Mouse (Mus musculus) stomach, embryonic 15.5 days (tissue): ENCODE measurements around the gene Luc7l2. TPM values are rescaled to one million over a fixed set of nuclear protein-coding genes. Genes with fewer than 3 reads are reported as not detected.
"Not testable (repeated sequence)": the region's sequence is repeated elsewhere in the genome, so short reads cannot be mapped to it uniquely, and the experiment has no call there.

ENCODE experiments used
- ATAC-seq: fragments of 200-750 bp; cut with Nextera tagmentation; 2 replicates; pipeline ENCODE4 v1.8.0; 2017; ENCODE audit warnings: low read depth, moderate number of reproducible peaks, moderate TSS enrichment; ENCODE audit not compliant: insufficient read depth, low FRiP score
- H3K27ac ChIP-seq: fragments of 300-500 bp; sonication (generic); 2 replicates; pipeline ENCODE4 v1.5.1; 2015; ENCODE audit warnings: mild to moderate bottlenecking, inconsistent platforms
- H3K27me3 ChIP-seq: fragments of 300-500 bp; sonication (generic); replicated peaks from 2 replicates; pipeline ENCODE4 v1.6.1; 2015; ENCODE audit warnings: inconsistent platforms
- H3K36me3 ChIP-seq: fragments of 300-500 bp; sonication (generic); 2 replicates; pipeline ENCODE4 v1.6.1; 2015; ENCODE audit warnings: inconsistent platforms
- H3K4me1 ChIP-seq: fragments of 300-500 bp; sonication (generic); 2 replicates; pipeline ENCODE4 v1.6.1; 2015; ENCODE audit warnings: inconsistent platforms
- H3K4me2 ChIP-seq: fragments of 300-500 bp; sonication (generic); 2 replicates; pipeline ENCODE4 v1.6.1; 2015; ENCODE audit warnings: mild to moderate bottlenecking, inconsistent platforms
- H3K4me3 ChIP-seq: fragments of 300-500 bp; sonication (generic); replicated peaks from 2 replicates; pipeline ENCODE4 v1.5.1; 2015; ENCODE audit warnings: inconsistent platforms
- H3K9ac ChIP-seq: fragments of 300-500 bp; sonication (generic); 2 replicates; pipeline ENCODE4 v1.6.1; 2015; ENCODE audit warnings: inconsistent platforms
- H3K9me3 ChIP-seq: fragments of 300-500 bp; sonication (generic); 2 replicates; pipeline ENCODE4 v1.6.1; 2016; ENCODE audit warnings: inconsistent platforms
- WGBS: fragments of 180-500 bp; shearing (Covaris S2); methylation state at CpG from one replicate; pipeline ENCODE4 v1.1.7; 2015; 5-methylcytosine and 5-hydroxymethylcytosine counted together
- polyA plus RNA-seq: library from polyadenylated mRNA; unstranded; fragments of >200 nt; fragmentation: Nextera tagmentation; extraction: Ambion mirVana; gene quantifications from 2 replicates; pipeline ENCODE4 v1.2.1, GENCODE M21; 2015

Gene Luc7l2
- polyA plus RNA-seq, 1 experiment from 2014 or later, result 37.9 TPM

DNA sequence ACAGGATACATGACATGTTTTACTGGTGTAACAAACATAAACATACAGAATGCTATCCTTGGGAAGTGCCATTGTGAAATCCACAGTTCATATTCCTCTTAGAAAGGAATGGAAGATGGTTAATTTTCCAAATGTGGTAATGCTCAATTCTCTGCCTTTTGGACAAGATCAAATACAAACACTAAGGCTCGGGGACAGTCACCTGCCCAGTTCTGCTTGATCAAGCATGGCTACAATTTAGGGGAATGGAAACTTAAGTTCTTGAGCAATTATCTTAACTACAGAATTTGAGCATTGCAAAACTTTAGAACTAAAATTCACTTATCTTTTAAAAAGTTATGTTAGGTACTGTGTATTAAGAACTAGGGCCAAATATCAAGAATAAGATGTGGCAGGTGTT, 15.3 kb upstream of the Luc7l2 start:
- Histone ChIP-seq H3K9me3 (no peaks in the 10 kb centered on the region), H3K4me2 (peak overlapping the region; percentile 50), H3K4me3 (peak overlapping the region; percentile 89; the same call in 1 of the 2 replicates), H3K36me3 (0 out of 2 replicates have a peak, but pooled peaks cover 6% of the 10 kb centered on the region), H3K9ac (no peak overlapping the region), H3K27ac (no peak overlapping the region), H3K27me3 (no peaks in the 10 kb centered on the region), H3K4me1 (no peaks in the 10 kb centered on the region; the same call in 1 of the 2 replicates)
- ATAC-seq, result no peak
- 86% methylated on average over 1 of the region's 1 CpGs for WGBS

DNA sequence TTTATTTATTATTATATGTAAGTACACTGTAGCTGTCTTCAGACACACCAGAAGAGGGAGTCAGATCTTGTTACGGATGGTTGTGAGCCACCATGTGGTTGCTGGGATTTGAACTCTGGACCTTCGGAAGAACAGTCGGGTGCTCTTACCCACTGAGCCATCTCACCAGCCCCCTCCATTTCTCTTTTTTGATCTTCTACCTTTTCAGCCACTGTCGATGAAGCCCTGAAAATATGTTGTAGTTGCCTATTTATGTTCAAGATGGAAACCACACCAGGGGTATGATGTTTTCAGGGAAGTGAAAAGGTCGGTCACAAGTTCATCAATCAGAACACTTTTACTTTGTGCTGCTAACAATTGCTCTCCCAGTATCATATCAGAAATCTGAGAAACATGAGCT, 7.0 kb upstream of the Luc7l2 start:
- not testable (repeated sequence) for ATAC-seq, H3K9ac ChIP-seq, H3K27ac ChIP-seq, H3K4me2 ChIP-seq, H3K4me3 ChIP-seq, H3K9me3 ChIP-seq, H3K4me1 ChIP-seq, H3K27me3 ChIP-seq, H3K36me3 ChIP-seq
- 88% methylated on average over 5 of the region's 5 CpGs for WGBS

DNA sequence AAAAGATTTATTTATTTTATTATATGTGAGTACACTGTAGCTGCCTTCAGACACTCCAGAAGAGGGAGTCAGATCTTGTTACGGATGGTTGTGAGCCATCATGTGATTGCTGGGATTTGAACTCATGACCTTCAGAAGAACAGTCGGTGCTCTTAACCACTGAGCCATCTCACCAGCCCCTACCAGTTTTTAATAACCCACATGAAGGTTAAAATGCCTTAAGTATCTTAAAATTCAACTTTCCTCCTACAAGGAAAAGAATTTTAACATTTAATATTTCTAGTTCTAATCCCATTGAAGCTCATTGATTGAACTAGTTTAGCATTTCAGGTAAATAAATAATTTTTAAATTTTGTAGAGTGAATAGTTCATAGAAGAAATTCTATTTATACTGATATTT, 4.1 kb upstream of the Luc7l2 start:
- H3K4me1 ChIP-seq, H3K4me3 ChIP-seq, H3K27me3 ChIP-seq, H3K9ac ChIP-seq, H3K4me2 ChIP-seq, H3K9me3 ChIP-seq, ATAC-seq, H3K36me3 ChIP-seq, H3K27ac ChIP-seq: not testable (repeated sequence)
- WGBS, result 85% methylated on average over 2 of the region's 2 CpGs

DNA sequence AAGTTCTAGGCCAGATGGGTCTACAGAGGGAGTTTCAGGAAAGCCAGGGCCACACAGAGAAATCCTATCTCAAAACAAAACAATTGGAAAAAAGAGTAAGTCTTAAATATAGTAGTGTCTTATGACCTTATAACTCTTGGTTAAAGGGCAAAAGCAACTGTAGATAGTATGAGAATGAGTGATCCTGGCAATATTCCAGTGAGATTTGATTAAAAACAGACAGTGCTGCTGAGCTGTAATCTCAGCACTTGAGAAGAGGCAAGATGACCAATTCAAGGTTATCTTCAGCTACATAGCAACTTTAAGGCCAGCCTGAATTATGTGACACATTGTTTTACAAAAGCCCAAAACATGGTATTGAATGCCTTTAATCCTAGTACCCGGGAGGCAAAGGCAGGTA, 3.4 kb upstream of the Luc7l2 start:
- 76% methylated on average over 1 of the region's 1 CpGs for WGBS
- no peak overlapping the region for H3K27ac ChIP-seq
- H3K9ac ChIP-seq, result no peak overlapping the region
- H3K4me1 ChIP-seq, result no peaks in the 10 kb centered on the region
- no peaks in the 10 kb centered on the region for H3K9me3 ChIP-seq
- H3K36me3 ChIP-seq, result no peaks in the 10 kb centered on the region
- H3K4me3 ChIP-seq, result no peak overlapping the region
- H3K27me3 ChIP-seq, result no peaks in the 10 kb centered on the region
- no peak overlapping the region for H3K4me2 ChIP-seq
- no peak for ATAC-seq

DNA sequence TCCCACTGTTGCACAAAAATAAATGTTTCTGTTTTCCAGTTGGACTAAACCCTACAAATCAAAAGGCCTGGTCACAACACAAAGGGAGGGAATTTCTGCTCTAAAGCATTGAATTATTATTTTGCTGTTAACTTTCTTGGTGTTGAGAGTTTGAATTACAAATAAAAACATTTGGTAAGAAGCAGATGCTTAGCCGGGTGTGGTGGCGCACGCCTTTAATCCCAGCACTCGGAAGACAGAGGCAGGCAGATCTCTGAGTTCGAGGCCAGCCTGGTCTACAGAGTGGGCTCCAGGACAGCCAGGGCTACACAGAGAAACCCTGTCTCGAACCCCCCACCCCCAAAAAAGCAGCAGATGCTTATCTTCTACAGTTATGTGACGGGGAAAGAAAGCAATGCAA, 2.5 kb upstream of the Luc7l2 start:
- WGBS, result 89% methylated on average over 7 of the region's 7 CpGs
- H3K27me3 ChIP-seq, H3K4me2 ChIP-seq, H3K4me1 ChIP-seq, H3K4me3 ChIP-seq, H3K27ac ChIP-seq, H3K9me3 ChIP-seq, ATAC-seq, H3K9ac ChIP-seq, H3K36me3 ChIP-seq: not testable (repeated sequence)

DNA sequence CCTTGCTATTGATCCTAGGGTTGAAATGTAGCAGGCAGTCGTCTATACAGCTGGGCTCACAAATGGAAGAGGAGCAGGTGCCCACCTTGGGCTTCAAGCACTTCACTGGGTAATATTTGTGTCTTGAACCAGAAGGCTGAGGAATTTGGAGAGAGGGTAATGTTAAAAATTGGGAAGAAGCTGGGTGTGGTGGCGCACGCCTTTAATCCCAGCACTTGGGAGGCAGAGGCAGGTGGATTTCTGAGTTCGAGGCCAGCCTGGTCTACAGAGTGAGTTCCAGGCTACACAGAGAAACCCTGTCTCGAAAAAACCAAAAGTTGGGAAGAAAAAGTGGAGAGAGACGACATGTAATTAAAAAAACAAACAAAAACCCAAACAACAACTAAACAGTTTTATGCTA, 1.3 kb upstream of the Luc7l2 start:
- not testable (repeated sequence) for H3K4me1 ChIP-seq, H3K36me3 ChIP-seq, ATAC-seq, H3K27me3 ChIP-seq, H3K9me3 ChIP-seq
- H3K4me3 ChIP-seq, result peak overlapping the region; percentile 77; the same call in 1 of the 2 replicates
- H3K9ac ChIP-seq, result 0 out of 2 replicates have a peak overlapping the region, but pooled peaks have one; percentile 82
- WGBS, result 77% methylated on average over 6 of the region's 6 CpGs
- peak overlapping the region; percentile 64 for H3K4me2 ChIP-seq
- peak overlapping the region; percentile 99; the same call in 1 of the 2 replicates for H3K27ac ChIP-seq

DNA sequence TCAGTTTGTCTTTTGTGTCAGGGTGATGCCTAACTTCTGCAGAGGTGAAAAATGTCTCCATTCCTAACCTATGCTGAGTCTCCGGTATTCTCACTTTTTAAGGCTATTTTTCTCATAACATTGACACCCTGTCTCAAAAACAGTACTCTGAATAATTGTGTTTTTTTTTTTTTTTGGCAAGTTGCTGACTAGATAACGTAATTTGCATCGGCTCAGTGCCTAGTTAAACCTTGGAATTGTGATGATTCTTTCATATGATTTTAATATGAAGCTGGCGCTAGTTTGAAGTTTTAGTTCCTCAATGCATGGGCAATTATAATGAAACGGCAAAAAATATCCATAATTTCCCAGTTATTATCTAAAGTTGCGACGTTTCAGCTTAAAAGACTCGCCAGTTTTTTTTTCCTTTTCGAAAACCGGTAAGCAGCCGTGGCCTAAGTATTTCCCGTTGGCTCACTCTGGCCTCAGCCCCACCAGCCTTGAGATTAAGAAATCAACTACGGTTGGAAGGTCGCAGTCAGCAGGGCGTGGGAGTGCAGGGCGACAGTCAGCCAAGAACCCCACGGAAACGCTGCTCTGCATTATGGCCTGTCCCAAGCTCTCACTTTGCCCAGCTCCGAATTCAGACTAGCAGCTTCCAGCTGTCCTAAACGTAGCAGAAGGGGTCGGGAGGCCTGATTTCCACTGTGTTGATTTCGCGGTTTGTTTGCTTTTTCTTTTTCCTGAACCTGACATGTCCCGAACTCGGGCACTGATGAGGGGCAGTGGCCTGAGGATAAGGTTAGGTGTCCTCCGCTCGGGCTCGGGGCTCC, 678 bp upstream of the Luc7l2 start:
- WGBS, result 4% methylated on average over 28 of the region's 28 CpGs
- H3K9ac ChIP-seq, result peak overlapping the region; percentile 82
- H3K27me3 ChIP-seq, result no peaks in the 10 kb centered on the region
- ATAC-seq, result peak; percentile 57
- peak overlapping the region; percentile 99 for H3K27ac ChIP-seq
- peak overlapping the region; percentile 77 for H3K4me3 ChIP-seq
- H3K4me2 ChIP-seq, result peak overlapping the region; percentile 64
- H3K4me1 ChIP-seq, result no peaks in the 10 kb centered on the region
- H3K36me3 ChIP-seq, result no peaks in the 10 kb centered on the region
- H3K9me3 ChIP-seq, result no peaks in the 10 kb centered on the region

DNA sequence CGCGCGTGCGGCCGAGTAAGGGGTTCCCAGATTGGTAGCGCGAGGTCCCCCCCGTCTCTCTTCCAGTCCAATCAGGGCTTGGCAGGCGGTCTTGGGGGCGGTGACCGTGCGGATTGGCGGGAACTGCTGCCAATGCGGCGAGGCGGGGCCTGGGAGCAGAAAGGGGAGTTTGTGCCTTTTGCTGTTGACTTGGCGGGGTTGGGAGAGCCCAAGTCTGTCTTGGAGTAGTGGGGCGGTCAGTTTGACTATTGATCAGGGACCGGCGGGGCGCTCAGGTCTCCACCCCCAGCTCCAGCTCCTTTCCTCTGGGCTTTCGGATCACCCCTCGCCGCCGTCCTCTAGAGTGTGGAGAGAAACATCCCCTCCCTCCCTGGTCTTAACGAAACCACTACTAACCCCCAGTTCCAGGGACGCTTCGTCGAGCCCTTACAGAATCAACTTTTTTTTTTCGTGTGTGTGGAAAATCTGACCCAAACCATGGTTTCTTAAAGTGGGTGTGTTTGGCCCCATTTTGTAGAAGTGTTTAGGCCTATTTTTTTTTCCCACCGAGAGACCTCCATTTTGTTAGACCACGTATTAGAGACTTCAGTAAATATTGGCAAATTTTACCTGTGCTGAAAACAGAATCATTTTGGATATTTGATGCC, 978 bp downstream of the Luc7l2 start:
- Histone ChIP-seq H3K9ac (peak overlapping the region; percentile 62), H3K36me3 (no peaks in the 10 kb centered on the region), H3K4me1 (no peaks in the 10 kb centered on the region), H3K4me3 (peak overlapping the region; percentile 77), H3K27me3 (no peaks in the 10 kb centered on the region), H3K9me3 (no peaks in the 10 kb centered on the region), H3K4me2 (peak overlapping the region; percentile 49), H3K27ac (peak overlapping the region; percentile 100)
- peak; percentile 94 for ATAC-seq
- 0% methylated on average over 32 of the region's 32 CpGs for WGBS

DNA sequence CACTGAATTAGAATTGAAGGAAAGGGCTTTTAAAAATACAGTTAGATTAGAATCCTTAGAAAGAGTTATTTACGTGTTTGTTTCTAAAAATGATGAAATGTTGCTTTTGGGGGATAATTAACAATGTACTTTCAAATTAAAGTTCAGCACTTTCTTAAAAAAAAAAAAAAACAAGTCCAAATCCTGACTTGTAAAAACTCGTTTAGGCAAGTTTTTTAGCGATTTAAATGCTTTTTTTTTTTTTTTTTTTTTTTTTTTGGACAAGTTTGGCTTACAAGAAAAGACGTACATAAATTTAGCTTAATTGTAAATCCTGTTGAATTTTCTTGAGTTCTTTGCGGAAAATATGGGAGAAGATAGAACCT, 1.5 kb downstream of the Luc7l2 start:
- 18% methylated on average over 5 of the region's 5 CpGs for WGBS
- no peaks in the 10 kb centered on the region for H3K27me3 ChIP-seq
- H3K4me3 ChIP-seq, result peak overlapping the region; percentile 77
- no peak overlapping the region for H3K27ac ChIP-seq
- H3K4me2 ChIP-seq, result peak overlapping the region; percentile 49
- ATAC-seq, result no peak
- H3K9ac ChIP-seq, result no peak overlapping the region
- no peaks in the 10 kb centered on the region for H3K9me3 ChIP-seq
- H3K4me1 ChIP-seq, result no peaks in the 10 kb centered on the region
- no peaks in the 10 kb centered on the region for H3K36me3 ChIP-seq

DNA sequence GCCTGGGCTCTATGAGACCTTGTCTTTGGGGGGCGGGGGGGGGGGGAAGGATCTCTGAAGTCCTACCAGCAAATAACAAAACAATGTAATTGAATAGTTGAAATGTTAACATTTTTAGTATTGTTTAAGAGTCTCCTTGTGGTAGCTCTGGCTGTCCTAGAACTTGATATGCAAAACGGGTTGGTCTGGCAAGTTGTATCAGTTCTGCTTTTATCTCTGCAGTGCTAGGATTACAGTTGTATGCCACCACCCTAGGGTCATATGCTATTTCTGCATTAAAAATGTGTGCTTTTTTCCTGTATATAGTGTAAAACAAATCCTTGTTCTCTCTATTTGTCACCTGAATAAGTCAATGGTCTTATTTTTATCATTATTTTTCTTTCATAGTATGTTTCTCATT, 25.0 kb downstream of the Luc7l2 start:
- Histone ChIP-seq H3K9me3 (no peaks in the 10 kb centered on the region), H3K9ac (no peak overlapping the region)

DNA sequence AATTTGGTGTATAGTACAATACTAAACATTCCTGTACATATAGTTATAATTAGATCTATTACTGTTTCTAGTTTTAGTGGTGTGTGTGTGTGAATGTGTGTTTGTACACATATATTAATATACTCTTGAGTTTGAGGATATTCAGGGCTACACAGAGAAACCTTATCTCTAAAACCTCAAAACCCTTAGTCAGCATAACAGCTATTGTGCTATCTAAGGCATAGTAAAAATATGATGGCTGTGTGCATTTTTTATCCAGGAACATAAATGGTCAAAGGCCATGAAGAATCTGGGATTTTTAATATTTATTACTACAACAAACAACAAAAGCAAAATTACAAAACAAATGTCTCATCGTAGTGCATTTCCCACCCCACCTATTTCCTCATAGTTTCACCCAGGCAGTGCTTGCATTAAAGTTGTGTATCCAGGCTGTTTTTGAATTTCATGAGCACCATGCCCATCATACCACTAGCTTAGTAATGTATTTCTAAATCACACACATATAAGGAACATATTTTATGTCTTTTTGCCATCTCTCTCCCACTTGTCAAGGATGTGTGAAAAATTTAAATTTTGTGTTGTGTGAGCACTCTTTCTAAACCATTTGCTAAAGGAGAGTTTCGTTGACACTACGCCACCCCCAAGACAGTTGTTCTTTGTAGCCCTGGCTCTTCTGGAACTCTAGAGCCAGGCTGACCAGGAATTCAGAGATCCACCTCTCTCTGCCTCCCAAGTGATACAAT, 29.2 kb downstream of the Luc7l2 start:
- Histone ChIP-seq H3K9me3 (no peaks in the 10 kb centered on the region), H3K27me3 (no peaks in the 10 kb centered on the region), H3K4me2 (no peak overlapping the region), H3K4me3 (no peak overlapping the region), H3K4me1 (no peaks in the 10 kb centered on the region), H3K27ac (no peak overlapping the region), H3K36me3 (no peaks in the 10 kb centered on the region; the same call in 1 of the 2 replicates), H3K9ac (no peak overlapping the region)
- WGBS, result 96% methylated on average over 3 of the region's 3 CpGs
- no peak for ATAC-seq

More for the DNA sequence above, 25.0 kb downstream of the Luc7l2 start:
- Histone ChIP-seq H3K4me3 (no peak overlapping the region), H3K27ac (no peak overlapping the region), H3K4me2 (no peak overlapping the region), H3K27me3 (no peaks in the 10 kb centered on the region), H3K4me1 (no peaks in the 10 kb centered on the region), H3K36me3 (peaks cover 11% of the 10 kb centered on the region)
- ATAC-seq, result no peak
- 81% methylated on average over 2 of the region's 2 CpGs for WGBS

DNA sequence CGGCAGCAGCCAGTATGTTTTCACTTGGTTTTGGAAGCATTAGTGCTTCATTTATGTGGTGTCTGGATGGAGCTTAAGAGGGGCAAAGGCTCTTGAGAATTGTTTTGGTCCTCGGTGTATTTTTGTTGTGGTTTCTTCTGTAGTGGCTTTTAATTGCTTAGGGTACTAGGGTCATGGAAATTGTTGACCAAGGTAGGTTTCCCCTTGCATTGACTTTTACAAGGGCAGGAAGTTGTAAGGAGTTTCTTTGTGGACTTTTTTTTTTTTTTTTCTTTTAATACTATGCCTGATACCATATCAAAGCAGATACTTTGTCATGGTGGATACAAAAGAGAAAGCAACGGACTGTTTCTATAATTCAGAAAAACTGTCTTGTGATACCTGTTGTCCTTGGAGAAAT, 30.6 kb downstream of the Luc7l2 start:
- H3K27me3 ChIP-seq, result no peaks in the 10 kb centered on the region
- H3K9ac ChIP-seq, result no peak overlapping the region
- 88% methylated on average over 3 of the region's 3 CpGs for WGBS
- H3K4me2 ChIP-seq, result no peak overlapping the region
- ATAC-seq, result no peak
- H3K9me3 ChIP-seq, result no peaks in the 10 kb centered on the region
- no peak overlapping the region for H3K27ac ChIP-seq
- H3K36me3 ChIP-seq, result peaks cover 8% of the 10 kb centered on the region; the same call in 1 of the 2 replicates
- no peaks in the 10 kb centered on the region for H3K4me1 ChIP-seq
- H3K4me3 ChIP-seq, result no peak overlapping the region
